Mouse (Mus musculus) G1E (cell line): ENCODE data around the gene Reck. TPM values are rescaled to one million over a fixed set of nuclear protein-coding genes. Genes with fewer than 3 reads are reported as not detected.

Experiments used
- ATAC-seq: 2 replicates; pipeline ENCODE4 v1.8.0; 2016; ENCODE audit warnings: mild to moderate bottlenecking; ENCODE audit not compliant: insufficient number of reproducible peaks, poor library complexity, low FRiP score, severe bottlenecking; ENCODE audit errors: extremely low read depth
- DNase-seq: peaks from one replicate; pipeline ENCODE4 v3.0.0; 2012; ENCODE audit warnings: low spot score
- H3K27me3 ChIP-seq: 2 replicates; pipeline ENCODE4 v1.6.1; 2012; ENCODE audit warnings: mild to moderate bottlenecking, low read length, inconsistent platforms; ENCODE audit not compliant: insufficient read depth
- H3K36me3 ChIP-seq: replicated peaks from 2 replicates; pipeline ENCODE3; 2012; ENCODE audit warnings: mild to moderate bottlenecking, inconsistent platforms
- H3K4me1 ChIP-seq: 2 replicates; pipeline ENCODE4 v1.6.1; 2012; ENCODE audit warnings: low read depth, low read length, inconsistent platforms, mixed read lengths; ENCODE audit not compliant: insufficient read depth
- H3K4me3 ChIP-seq: 2 replicates; pipeline ENCODE4 v1.5.1; 2012; ENCODE audit warnings: low read depth, mild to moderate bottlenecking, inconsistent platforms, low read length, moderate library complexity, mixed read lengths
- H3K9me3 ChIP-seq: replicated peaks from 2 replicates; pipeline ENCODE4 v1.6.1; 2012; ENCODE audit warnings: inconsistent platforms
- CTCF ChIP-seq: IDR thresholded peaks from 2 replicates; pipeline ENCODE4 v1.5.1; 2012; ENCODE audit warnings: low read depth, low read length, inconsistent platforms, mixed read lengths
- GATA1 ChIP-seq: IDR thresholded peaks from 2 replicates; pipeline ENCODE4 v1.6.1; 2012; ENCODE audit warnings: borderline replicate concordance, low read length, inconsistent platforms, mixed read lengths
- GATA2 ChIP-seq: IDR thresholded peaks from 2 replicates; pipeline ENCODE4 v1.6.1; 2012; ENCODE audit warnings: low read depth, low read length, inconsistent platforms, borderline replicate concordance
- POLR2AphosphoS5 ChIP-seq: IDR thresholded peaks from 2 replicates; pipeline ENCODE4 v1.6.1; 2012; ENCODE audit warnings: low read depth, low read length, inconsistent platforms; ENCODE audit not compliant: insufficient replicate concordance
- TAL1 ChIP-seq: conservative IDR thresholded peaks from 2 replicates; pipeline ENCODE4 v1.6.1; 2012; ENCODE audit warnings: low read depth, low read length, inconsistent platforms, mixed read lengths
- polyA plus RNA-seq: library from polyadenylated mRNA; stranded (reverse); fragments of >175 nt; gene quantifications from 2 replicates; pipeline ENCODE4 v1.2.3, GENCODE M21; 2012
- total RNA-seq, 2 experiments: library from RNA; stranded (forward) in 1 of 2; stranded (reverse) in 1 of 2; fragments of 200-1000 nt in 1 of 2; fragments of >200 nt in 1 of 2; fragmentation: Nextera tagmentation in 1 of 2; gene quantifications; 2 replicates each; pipeline ENCODE4 v1.2.3; 2014 to 2017

Reck gene
- total and polyA plus RNA-seq, 3 experiments: 0.02 to 0.71 TPM; not detected in 1

DNA sequence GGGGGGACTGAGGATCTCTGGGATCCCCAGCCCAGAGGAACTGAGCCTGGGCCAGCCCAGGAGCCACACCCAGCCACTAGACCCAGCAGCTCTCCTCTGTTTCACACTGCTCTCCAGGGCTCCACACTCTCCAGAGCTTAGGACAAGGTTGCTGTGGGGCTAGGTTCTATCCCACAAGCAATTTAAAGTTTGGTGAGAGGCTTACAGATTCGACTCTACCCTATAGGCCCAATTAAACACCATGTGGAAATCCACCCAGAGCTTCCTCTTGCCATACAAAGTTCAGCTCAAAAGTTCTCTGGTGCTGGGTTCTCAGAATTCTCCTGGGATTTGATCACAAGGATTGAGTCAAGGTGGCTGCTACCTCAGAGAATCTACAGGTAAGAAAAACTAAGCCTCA is 35.2 kb upstream of the Reck start, which contains the start of gene Olfr157:
Gene Olfr157, minus strand, starts transcription at position 101 of the 400 bp plus-strand sequence.
- Histone ChIP-seq H3K9me3 (no peaks in the 10 kb centered on the region), H3K27me3 (peaks cover 2% of the 10 kb centered on the region), H3K4me3 (no peak within 1 kb of the TSS), H3K4me1 (no peaks in the 10 kb centered on the region), H3K36me3 (no peaks in the 10 kb centered on the region)
- TF ChIP-seq TAL1 (no peak), GATA1 (no peak), GATA2 (no peak)
- ATAC-seq: no peak
- no peak for DNase-seq

- no peak for DNase-seq
- Histone ChIP-seq H3K9me3 (no peaks in the 10 kb centered on the region), H3K4me1 (no peaks in the 10 kb centered on the region), H3K36me3 (no peaks in the 10 kb centered on the region), H3K4me3 (no peak within 1 kb of the TSS), H3K27me3 (peaks cover 11% of the 10 kb centered on the region)
- no peak for TF ChIP-seq GATA2
- TF ChIP-seq POLR2AphosphoS5: no peak
- no peak for TF ChIP-seq TAL1
- no peak for TF ChIP-seq CTCF
- no peak for TF ChIP-seq GATA1
- ATAC-seq: no peak
Measured at GRCm38 (mm10) chr4:43851265-43851664, 24.1 kb upstream of the Reck start, which contains the start of gene Olfr155. Gene Olfr155 (plus strand): TSS chr4:43851565.

- peaks cover 11% of the 10 kb centered on the region for H3K27me3 ChIP-seq
- DNase-seq (no peak), ATAC-seq (no peak)
- no peak for TF ChIP-seq CTCF
- no peak for TF ChIP-seq POLR2AphosphoS5
- TF ChIP-seq GATA1: no peak
- no peak for TF ChIP-seq GATA2
- TF ChIP-seq TAL1: no peak
- no peaks in the 10 kb centered on the region for H3K9me3 ChIP-seq
- no peaks in the 10 kb centered on the region for H3K36me3 ChIP-seq
- H3K4me3 ChIP-seq: no peak overlapping the region
- H3K4me1 ChIP-seq: no peaks in the 10 kb centered on the region
Measured at GRCm38 (mm10) chr4:43854101-43854500, 21.2 kb upstream of the Reck start.

- Histone ChIP-seq H3K27me3 (peaks cover 2% of the 10 kb centered on the region; the same call in 1 of the 2 replicates), H3K4me3 (no peak overlapping the region), H3K36me3 (no peaks in the 10 kb centered on the region), H3K9me3 (no peaks in the 10 kb centered on the region), H3K4me1 (no peaks in the 10 kb centered on the region)
- no peak for DNase-seq
- TF ChIP-seq GATA2 (no peak), GATA1 (no peak), POLR2AphosphoS5 (no peak), TAL1 (no peak), CTCF (no peak)
- no peak for ATAC-seq
Measured at GRCm38 (mm10) chr4:43859886-43860285, 15.4 kb upstream of the Reck start.

- H3K4me1 ChIP-seq: no peaks in the 10 kb centered on the region
- ATAC-seq (no peak), DNase-seq (peak; percentile 19)
- peaks cover 2% of the 10 kb centered on the region; the same call in 1 of the 2 replicates for H3K27me3 ChIP-seq
- no peaks in the 10 kb centered on the region for H3K36me3 ChIP-seq
- TF ChIP-seq CTCF: peak; percentile 53
- TF ChIP-seq TAL1: no peak
- TF ChIP-seq GATA1: no peak
- no peak for TF ChIP-seq GATA2
- no peak for TF ChIP-seq POLR2AphosphoS5
- no peak overlapping the region for H3K4me3 ChIP-seq
- no peaks in the 10 kb centered on the region for H3K9me3 ChIP-seq
Measured at GRCm38 (mm10) chr4:43860744-43861519, 14.4 kb upstream of the Reck start.

DNA sequence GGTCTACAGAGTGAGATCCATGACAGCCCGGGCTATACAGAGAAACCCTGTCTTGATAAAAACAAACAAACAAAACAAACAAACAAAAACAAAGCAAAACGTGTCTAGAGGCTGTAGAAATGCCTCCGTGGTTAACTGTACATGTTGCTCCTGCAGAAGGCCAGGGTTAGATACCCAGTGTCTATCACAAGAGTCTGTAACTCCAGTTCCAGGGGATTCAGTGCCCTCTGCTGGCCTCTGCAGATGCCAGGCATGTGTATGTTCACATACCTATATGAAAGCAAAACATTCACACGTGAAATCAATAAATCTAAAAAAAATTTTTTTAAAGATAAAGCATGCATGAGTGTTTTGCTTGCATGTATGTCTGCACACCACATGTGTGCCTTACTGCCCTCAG is 12.0 kb upstream of the Reck start:
- no peak for DNase-seq
- no peaks in the 10 kb centered on the region for H3K9me3 ChIP-seq
- H3K4me3 ChIP-seq: no peak overlapping the region
- H3K4me1 ChIP-seq: no peaks in the 10 kb centered on the region
- H3K27me3 ChIP-seq: peaks cover 5% of the 10 kb centered on the region; the same call in 1 of the 2 replicates
- no peak for TF ChIP-seq CTCF
- TF ChIP-seq TAL1: no peak
- no peak for TF ChIP-seq GATA2
- no peak for TF ChIP-seq GATA1
- TF ChIP-seq POLR2AphosphoS5: no peak
- no peak for ATAC-seq
- H3K36me3 ChIP-seq: no peaks in the 10 kb centered on the region
